Mouse (Mus musculus): ENCODE results near the gene Dxo. TPM values are rescaled to one million over a fixed set of nuclear protein-coding genes. Genes with fewer than 3 reads are reported as not detected.

Dxo gene
- polyA plus RNA-seq, 1 experiment from 2014 or later: 68.6 TPM

GRCm38 (mm10) chr17:34860514-34860913 is 23.7 kb downstream of the Dxo start:
- no peak overlapping the region for H3K9ac ChIP-seq (replicated peaks; ENCODE audit: low read length)
- no peak for ATAC-seq (ENCODE audit: low FRiP score, low TSS enrichment)

GRCm38 (mm10) chr17:34861704-34862415 is 25.0 kb downstream of the Dxo start:
- Histone ChIP-seq H3K27me3 (ENCODE audit: control insufficient read depth, insufficient read depth, low read length) (no peaks in the 10 kb centered on the region), H3K4me3 (replicated peaks; ENCODE audit: low read depth, low read length) (no peak overlapping the region), H3K9me3 (ENCODE audit: control insufficient read depth, low read length) (no peaks in the 10 kb centered on the region), H3K9ac (replicated peaks; ENCODE audit: low read length) (no peak overlapping the region), H3K4me1 (ENCODE audit: control insufficient read depth, insufficient read depth, low read length) (no peaks in the 10 kb centered on the region), H3K36me3 (ENCODE audit: control insufficient read depth, insufficient read depth, low read length) (peaks cover 11% of the 10 kb centered on the region; the same call in 1 of the 2 replicates), H3K27ac (replicated peaks; ENCODE audit: low read depth, low read length) (no peak overlapping the region), H3K4me2 (ENCODE audit: low read length) (no peak overlapping the region)
- whole genome bisulfite sequencing: 68% methylated on average over 13 of the region's 13 CpGs
- DNase-seq (no peak), ATAC-seq (ENCODE audit: low FRiP score, low TSS enrichment) (no peak)

More at GRCm38 (mm10) chr17:34860514-34860913, 23.7 kb downstream of the Dxo start:
- H3K4me3 ChIP-seq (replicated peaks; ENCODE audit: low read depth, low read length): no peak overlapping the region
- H3K4me2 ChIP-seq (ENCODE audit: low read length): no peak overlapping the region
- no peak overlapping the region for H3K27ac ChIP-seq (replicated peaks; ENCODE audit: low read depth, low read length)
- no peaks in the 10 kb centered on the region for H3K27me3 ChIP-seq (ENCODE audit: control insufficient read depth, insufficient read depth, low read length)
- peaks cover 23% of the 10 kb centered on the region for H3K36me3 ChIP-seq (ENCODE audit: control insufficient read depth, insufficient read depth, low read length)
- no peak for DNase-seq
- no peaks in the 10 kb centered on the region for H3K9me3 ChIP-seq (ENCODE audit: control insufficient read depth, low read length)
- no peaks in the 10 kb centered on the region for H3K4me1 ChIP-seq (ENCODE audit: control insufficient read depth, insufficient read depth, low read length)
- WGBS: 88% methylated on average over 9 of the region's 9 CpGs

GRCm38 (mm10) chr17:34862416-34863081 is 25.7 kb downstream of the Dxo start, which contains the start of gene Cfb:
Gene Cfb (minus strand): TSS chr17:34862518.
- no peak within 1 kb of the TSS for H3K9ac ChIP-seq (replicated peaks; ENCODE audit: low read length)
- WGBS: 75% methylated on average over 8 of the region's 8 CpGs
- H3K4me2 ChIP-seq (ENCODE audit: low read length): no peak within 1 kb of the TSS
- ATAC-seq (ENCODE audit: low FRiP score, low TSS enrichment): no peak
- H3K4me1 ChIP-seq (ENCODE audit: control insufficient read depth, insufficient read depth, low read length): no peaks in the 10 kb centered on the region
- H3K9me3 ChIP-seq (ENCODE audit: control insufficient read depth, low read length): no peaks in the 10 kb centered on the region
- no peak within 1 kb of the TSS for H3K27ac ChIP-seq (replicated peaks; ENCODE audit: low read depth, low read length)
- peaks cover 6% of the 10 kb centered on the region; the same call in 1 of the 2 replicates for H3K36me3 ChIP-seq (ENCODE audit: control insufficient read depth, insufficient read depth, low read length)
- no peak within 1 kb of the TSS for H3K4me3 ChIP-seq (replicated peaks; ENCODE audit: low read depth, low read length)
- DNase-seq: no peak
- no peaks in the 10 kb centered on the region for H3K27me3 ChIP-seq (ENCODE audit: control insufficient read depth, insufficient read depth, low read length)

GRCm38 (mm10) chr17:34865981-34866380 is 29.2 kb downstream of the Dxo start:
- no peak overlapping the region for H3K9ac ChIP-seq (replicated peaks; ENCODE audit: low read length)
- H3K4me3 ChIP-seq (replicated peaks; ENCODE audit: low read depth, low read length): no peak overlapping the region
- H3K36me3 ChIP-seq (ENCODE audit: control insufficient read depth, insufficient read depth, low read length): no peaks in the 10 kb centered on the region
- H3K27ac ChIP-seq (replicated peaks; ENCODE audit: low read depth, low read length): no peak overlapping the region
- H3K9me3 ChIP-seq (ENCODE audit: control insufficient read depth, low read length): no peaks in the 10 kb centered on the region
- H3K4me1 ChIP-seq (ENCODE audit: control insufficient read depth, insufficient read depth, low read length): no peaks in the 10 kb centered on the region
- WGBS: 70% methylated on average over 7 of the region's 7 CpGs
- DNase-seq (no peak), ATAC-seq (ENCODE audit: low FRiP score, low TSS enrichment) (no peak)
- H3K27me3 ChIP-seq (ENCODE audit: control insufficient read depth, insufficient read depth, low read length): no peaks in the 10 kb centered on the region
- no peak overlapping the region for H3K4me2 ChIP-seq (ENCODE audit: low read length)

- Histone ChIP-seq H3K4me3 (replicated peaks; ENCODE audit: low read depth, low read length) (no peak overlapping the region), H3K4me1 (ENCODE audit: control insufficient read depth, insufficient read depth, low read length) (no peaks in the 10 kb centered on the region), H3K9me3 (ENCODE audit: control insufficient read depth, low read length) (no peaks in the 10 kb centered on the region), H3K4me2 (ENCODE audit: low read length) (no peak overlapping the region), H3K9ac (replicated peaks; ENCODE audit: low read length) (no peak overlapping the region), H3K36me3 (ENCODE audit: control insufficient read depth, insufficient read depth, low read length) (no peaks in the 10 kb centered on the region), H3K27me3 (ENCODE audit: control insufficient read depth, insufficient read depth, low read length) (no peaks in the 10 kb centered on the region), H3K27ac (replicated peaks; ENCODE audit: low read depth, low read length) (no peak overlapping the region)
- ATAC-seq (ENCODE audit: low FRiP score, low TSS enrichment) (no peak), DNase-seq (no peak)
- WGBS: 93% methylated on average over 6 of the region's 6 CpGs
These were observed 37.5 kb downstream of the Dxo start for GRCm38 (mm10) chr17:34874321-34874720.

- Histone ChIP-seq H3K36me3 (ENCODE audit: control insufficient read depth, insufficient read depth, low read length) (no peaks in the 10 kb centered on the region), H3K27ac (replicated peaks; ENCODE audit: low read depth, low read length) (no peak within 1 kb of the TSS), H3K9me3 (ENCODE audit: control insufficient read depth, low read length) (no peaks in the 10 kb centered on the region), H3K4me2 (ENCODE audit: low read length) (no peak within 1 kb of the TSS), H3K9ac (replicated peaks; ENCODE audit: low read length) (no peak within 1 kb of the TSS), H3K4me1 (ENCODE audit: control insufficient read depth, insufficient read depth, low read length) (no peaks in the 10 kb centered on the region), H3K27me3 (ENCODE audit: control insufficient read depth, insufficient read depth, low read length) (no peaks in the 10 kb centered on the region), H3K4me3 (replicated peaks; ENCODE audit: low read depth, low read length) (no peak within 1 kb of the TSS)
- 72% methylated on average over 11 of the region's 11 CpGs for WGBS
- ATAC-seq (ENCODE audit: low FRiP score, low TSS enrichment): no peak
- no peak for DNase-seq
These were observed 42.6 kb downstream of the Dxo start, which contains the start of gene Zbtb12 for GRCm38 (mm10) chr17:34879336-34879879. Gene Zbtb12 (plus strand): TSS chr17:34879483.

- H3K4me1 ChIP-seq (ENCODE audit: control insufficient read depth, insufficient read depth, low read length): no peaks in the 10 kb centered on the region
- no peak for ATAC-seq (ENCODE audit: low FRiP score, low TSS enrichment)
These were observed 44.3 kb downstream of the Dxo start for GRCm38 (mm10) chr17:34881166-34881565.

GRCm38 (mm10) chr17:34881683-34882310 is 45.0 kb downstream of the Dxo start, which contains the start of gene Gm20547:
Gene Gm20547 (minus strand): TSS chr17:34882042.
- Histone ChIP-seq H3K9me3 (ENCODE audit: control insufficient read depth, low read length) (no peaks in the 10 kb centered on the region), H3K9ac (replicated peaks; ENCODE audit: low read length) (no peak within 1 kb of the TSS), H3K36me3 (ENCODE audit: control insufficient read depth, insufficient read depth, low read length) (no peaks in the 10 kb centered on the region), H3K4me3 (replicated peaks; ENCODE audit: low read depth, low read length) (no peak within 1 kb of the TSS), H3K4me1 (ENCODE audit: control insufficient read depth, insufficient read depth, low read length) (no peaks in the 10 kb centered on the region), H3K27me3 (ENCODE audit: control insufficient read depth, insufficient read depth, low read length) (no peaks in the 10 kb centered on the region), H3K4me2 (ENCODE audit: low read length) (no peak within 1 kb of the TSS), H3K27ac (replicated peaks; ENCODE audit: low read depth, low read length) (no peak within 1 kb of the TSS)
- WGBS: 5% methylated on average over 15 of the region's 15 CpGs
- DNase-seq: no peak
- no peak for ATAC-seq (ENCODE audit: low FRiP score, low TSS enrichment)

More at GRCm38 (mm10) chr17:34881166-34881565, 44.3 kb downstream of the Dxo start:
- Histone ChIP-seq H3K27me3 (ENCODE audit: control insufficient read depth, insufficient read depth, low read length) (no peaks in the 10 kb centered on the region), H3K9ac (replicated peaks; ENCODE audit: low read length) (no peak overlapping the region), H3K4me2 (ENCODE audit: low read length) (no peak overlapping the region), H3K36me3 (ENCODE audit: control insufficient read depth, insufficient read depth, low read length) (no peaks in the 10 kb centered on the region), H3K27ac (replicated peaks; ENCODE audit: low read depth, low read length) (no peak overlapping the region), H3K9me3 (ENCODE audit: control insufficient read depth, low read length) (no peaks in the 10 kb centered on the region), H3K4me3 (replicated peaks; ENCODE audit: low read depth, low read length) (no peak overlapping the region)
- DNase-seq: no peak

All from midbrain, embryonic 14.5 days (tissue).